Mouse (Mus musculus) ES-E14 (cell line): ENCODE results near the gene Gm525. TPM values are rescaled to one million over a fixed set of nuclear protein-coding genes. Genes with fewer than 3 reads are reported as not detected.
"Not testable (repeated sequence)": the region's sequence is repeated elsewhere in the genome, so short reads cannot be mapped to it uniquely, and the experiment has no call there.

Experiments used
- DNase-seq: peaks from one replicate; pipeline ENCODE4 v3.0.0-alpha.2; 2013; ENCODE audit warnings: low read depth, low spot score
- H3K27ac ChIP-seq: 2 replicates; pipeline ENCODE4 v1.5.1; 2012; ENCODE audit warnings: low read depth, mild to moderate bottlenecking, low read length, moderate library complexity, mixed read lengths; ENCODE audit not compliant: poor library complexity, insufficient read depth, severe bottlenecking
- H3K36me3 ChIP-seq: 2 replicates; pipeline ENCODE4 v1.6.1; 2012; ENCODE audit warnings: mild to moderate bottlenecking, low read length, moderate library complexity, mixed read lengths; ENCODE audit not compliant: control insufficient read depth, poor library complexity, insufficient read depth, severe bottlenecking
- H3K4me1 ChIP-seq, 2 experiments: fragments of 150-350 bp in 1 of 2; sonication (generic) in 1 of 2; 2 replicates each; pipeline ENCODE4 v1.6.1; 2012; ENCODE audit warnings: low read length in 2 of 2, mild to moderate bottlenecking in 1 of 2, mixed read lengths in 1 of 2; ENCODE audit not compliant: control insufficient read depth in 2 of 2, insufficient read depth in 2 of 2, poor library complexity in 1 of 2
- H3K4me3 ChIP-seq, 2 experiments: fragments of 150-350 bp in 1 of 2; sonication (generic) in 1 of 2; 2 replicates each; pipeline ENCODE4 v1.5.1; 2012; ENCODE audit warnings: low read length in 2 of 2, low read depth in 1 of 2, mild to moderate bottlenecking in 1 of 2, mixed read lengths in 1 of 2; ENCODE audit not compliant: insufficient read depth in 1 of 2, poor library complexity in 1 of 2, severe bottlenecking in 1 of 2
- H3K9ac ChIP-seq: 2 replicates; pipeline ENCODE4 v1.6.1; 2012; ENCODE audit warnings: low read depth, mild to moderate bottlenecking, low read length, mixed read lengths; ENCODE audit not compliant: poor library complexity, insufficient read depth, severe bottlenecking
- H3K9me3 ChIP-seq: fragments of 150-350 bp; sonication (generic); 2 replicates; pipeline ENCODE4 v1.6.1; 2012; ENCODE audit warnings: low read depth, mild to moderate bottlenecking, low read length; ENCODE audit not compliant: control insufficient read depth, insufficient read depth
- CHD2 ChIP-seq: IDR thresholded peaks from 2 replicates; pipeline ENCODE4 v1.6.1; 2014; ENCODE audit warnings: mild to moderate bottlenecking, low read depth, low read length, inconsistent platforms
- HCFC1 ChIP-seq: IDR thresholded peaks from 2 replicates; pipeline ENCODE4 v1.6.1; 2012; ENCODE audit warnings: low read length, inconsistent platforms, borderline replicate concordance; ENCODE audit not compliant: insufficient read depth
- MAFK ChIP-seq: IDR thresholded peaks from 2 replicates; pipeline ENCODE4 v1.6.1; 2014; ENCODE audit warnings: mild to moderate bottlenecking, low read depth, low read length, inconsistent platforms; ENCODE audit not compliant: insufficient read depth
- ZC3H11A ChIP-seq: IDR thresholded peaks from 2 replicates; pipeline ENCODE4 v1.6.1; 2012; ENCODE audit warnings: low read depth, mild to moderate bottlenecking, inconsistent platforms, low read length, borderline replicate concordance
- ZNF384 ChIP-seq: IDR thresholded peaks from 2 replicates; pipeline ENCODE4 v1.6.1; 2012; ENCODE audit warnings: low read depth, low read length, inconsistent platforms
- in situ Hi-C, 2 experiments: fragments of 600-800 bp; cut with MboI; formaldehyde crosslinking; loops; one replicate each; pipeline ENCODE4 v1.15.1; 2025; ENCODE audit warnings: low sequenced_read_pairs in 2 of 2, inconsistent platforms in 1 of 2; ENCODE audit not compliant: unreplicated experiment in 2 of 2
- total RNA-seq: library from RNA; depleted of rRNA; stranded (reverse); fragments of 300-350 nt; gene quantifications from 2 replicates; pipeline ENCODE4 v1.2.3, GENCODE M21; 2012

Gene Gm525
- total RNA-seq, 1 experiment: 5.9 TPM

- TF ChIP-seq ZC3H11A: no peak
- TF ChIP-seq ZNF384: no peak
- TF ChIP-seq MAFK: no peak
- no peak for TF ChIP-seq HCFC1
- no peak for TF ChIP-seq CHD2
- Histone ChIP-seq H3K9me3 (no peaks in the 10 kb centered on the region), H3K36me3 (no peaks in the 10 kb centered on the region), H3K4me1 (peaks cover 8 to 14% of the 10 kb centered on the region in 2 experiments; a peak in 3 of 4 replicates), H3K4me3 (no peak overlapping the region), H3K9ac (no peak overlapping the region), H3K27ac (no peak overlapping the region)
- in situ Hi-C loops: no loop called here
- DNase-seq: no peak
Measured at GRCm38 (mm10) chr11:89077601-89078000, 4.0 kb downstream of the Gm525 start.

GRCm38 (mm10) chr11:89078305-89078704, 4.7 kb downstream of the Gm525 start:
- Histone ChIP-seq H3K4me3 (no peak overlapping the region), H3K36me3 (no peaks in the 10 kb centered on the region), H3K27ac (no peak overlapping the region), H3K9ac (no peak overlapping the region), H3K9me3 (no peaks in the 10 kb centered on the region), H3K4me1 (peaks cover 8 to 14% of the 10 kb centered on the region in 2 experiments; a peak in 3 of 4 replicates)
- no peak for DNase-seq
- no peak for TF ChIP-seq ZNF384
- TF ChIP-seq ZC3H11A: no peak
- TF ChIP-seq MAFK: no peak
- no peak for TF ChIP-seq CHD2
- TF ChIP-seq HCFC1: no peak
- in situ Hi-C loops: no loop called here

- no peak overlapping the region for H3K9ac ChIP-seq
- no peak overlapping the region for H3K4me3 ChIP-seq
- in situ Hi-C loops: no loop called here
- no peaks in the 10 kb centered on the region for H3K9me3 ChIP-seq
- H3K4me1 ChIP-seq: peaks cover 8 to 14% of the 10 kb centered on the region in 2 experiments; a peak in 3 of 4 replicates
- no peaks in the 10 kb centered on the region for H3K36me3 ChIP-seq
- TF ChIP-seq ZNF384: no peak
- TF ChIP-seq CHD2: no peak
- no peak for TF ChIP-seq HCFC1
- TF ChIP-seq ZC3H11A: no peak
- no peak for TF ChIP-seq MAFK
- H3K27ac ChIP-seq: no peak overlapping the region
- no peak for DNase-seq
Measured at GRCm38 (mm10) chr11:89078996-89079680, 5.5 kb downstream of the Gm525 start.

- H3K4me1 ChIP-seq, DNase-seq, H3K9me3 ChIP-seq, H3K4me3 ChIP-seq, H3K27ac ChIP-seq, H3K36me3 ChIP-seq, in situ Hi-C loops, H3K9ac ChIP-seq: not testable (repeated sequence)
Measured at GRCm38 (mm10) chr11:89081906-89082305, 8.3 kb downstream of the Gm525 start.

- H3K36me3 ChIP-seq, in situ Hi-C loops, H3K9me3 ChIP-seq, DNase-seq, H3K27ac ChIP-seq, H3K9ac ChIP-seq, H3K4me3 ChIP-seq, H3K4me1 ChIP-seq: not testable (repeated sequence)
Measured at GRCm38 (mm10) chr11:89082691-89083090, 9.1 kb downstream of the Gm525 start.
